Mouse (Mus musculus) megakaryocyte, embryonic 14.5 days (primary cell): ENCODE measurements around the gene Mgat4b.

Source experiments
- FLI1 ChIP-seq: IDR thresholded peaks from 2 replicates; pipeline ENCODE4 v1.6.1; 2012; ENCODE audit warnings: low read length, inconsistent platforms, mixed read lengths
- GATA1 ChIP-seq: IDR thresholded peaks from 3 replicates; pipeline ENCODE4 v1.6.1; 2012; ENCODE audit warnings: mixed read lengths, low read length, inconsistent platforms, borderline replicate concordance

GRCm38 (mm10) chr11:50219833-50220232 lies 9.1 kb downstream of the Mgat4b start:
- no peak for TF ChIP-seq FLI1
- TF ChIP-seq GATA1 = no peak
